Mouse (Mus musculus): Measurements from ENCODE around the gene Nav2.

The Nav2 gene

DNA sequence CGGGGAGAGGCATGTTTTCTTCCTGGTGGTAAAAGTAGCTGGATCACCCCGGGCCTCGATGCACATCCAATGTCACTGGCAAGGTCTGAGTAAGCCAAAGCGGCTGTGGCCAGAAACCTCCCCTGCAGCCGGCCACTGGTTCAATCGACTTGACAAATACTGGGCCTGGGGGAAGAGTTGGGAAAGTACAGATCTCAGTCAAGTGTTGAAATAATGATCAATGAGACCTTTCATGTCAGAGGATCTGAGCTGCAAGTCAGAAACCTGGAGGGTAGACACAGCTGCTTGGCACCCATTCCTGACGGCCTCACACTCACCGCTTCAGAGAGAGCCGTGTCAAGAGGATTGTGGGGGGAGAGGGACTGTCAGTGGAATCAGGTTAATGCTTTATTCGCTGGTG lies 548.9 kb downstream of the Nav2 start:
- DNase-seq: peak in 1 of 2 experiments; percentile 18

DNA sequence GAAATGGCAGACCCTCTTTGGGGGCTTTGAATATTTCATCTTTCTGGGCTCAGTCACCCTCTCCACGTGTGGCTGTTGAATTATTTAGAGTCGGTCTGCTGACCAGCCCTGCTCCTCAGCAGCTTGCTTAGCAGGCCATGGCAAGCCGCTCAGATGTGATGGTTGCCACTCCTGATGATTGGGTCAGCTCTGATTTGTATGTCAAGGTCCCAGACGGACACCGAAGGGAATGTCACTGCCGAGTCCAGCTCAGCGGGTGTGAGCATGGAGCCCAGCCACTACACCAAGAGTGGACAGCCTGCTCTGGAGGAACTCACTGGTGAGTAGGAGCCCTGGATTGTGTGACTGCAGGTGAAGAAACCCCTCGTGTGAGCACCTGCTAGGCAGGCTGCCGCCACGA lies 549.4 kb downstream of the Nav2 start:
- DNase-seq: no peak

DNA sequence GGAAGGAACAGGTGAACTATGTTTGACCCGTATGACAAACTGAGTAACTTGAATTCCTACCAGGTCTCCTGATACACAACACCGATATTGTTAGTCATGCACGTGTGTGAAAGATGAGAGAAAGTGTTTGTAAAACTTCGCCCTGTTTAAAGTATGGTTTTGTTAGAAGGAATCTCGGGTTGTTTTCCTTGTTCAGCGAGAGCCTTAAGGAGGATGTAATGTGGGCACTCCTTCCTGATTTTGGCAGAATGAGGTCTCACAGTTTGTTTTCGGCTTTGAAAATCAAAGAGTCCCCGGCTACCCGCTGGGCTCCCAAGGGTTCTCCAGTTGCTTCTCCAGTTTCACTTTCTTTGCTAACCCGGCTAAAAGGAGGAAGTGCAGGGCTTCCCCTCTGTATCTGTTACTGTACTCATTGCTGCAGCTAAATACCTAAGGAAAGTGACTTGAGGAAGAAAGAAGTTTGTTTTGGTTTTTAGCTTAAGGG lies 553.9 kb downstream of the Nav2 start:
- DNase-seq: peak in 1 of 2 experiments; percentile 36

DNA sequence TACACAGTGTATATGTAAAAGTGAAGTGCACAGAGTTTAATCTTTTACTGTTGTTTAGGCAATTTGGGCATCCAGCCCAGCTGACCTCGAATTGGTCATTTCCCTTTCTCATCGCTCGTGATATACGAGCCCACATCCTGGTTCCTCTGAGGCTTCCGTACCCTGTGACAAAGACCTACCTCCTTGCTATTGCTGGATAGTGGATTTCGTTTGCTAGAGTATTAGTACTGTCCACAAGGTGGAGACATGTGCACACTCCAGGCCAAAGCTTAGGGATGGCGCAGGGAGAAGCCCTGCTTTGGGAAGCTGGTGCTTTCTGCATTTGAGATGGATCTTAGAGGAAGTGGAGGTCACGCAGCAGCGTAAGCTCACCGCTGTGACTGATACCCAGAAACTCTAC lies 559.3 kb downstream of the Nav2 start:
- DNase-seq: peak; percentile 64 to 66

DNA sequence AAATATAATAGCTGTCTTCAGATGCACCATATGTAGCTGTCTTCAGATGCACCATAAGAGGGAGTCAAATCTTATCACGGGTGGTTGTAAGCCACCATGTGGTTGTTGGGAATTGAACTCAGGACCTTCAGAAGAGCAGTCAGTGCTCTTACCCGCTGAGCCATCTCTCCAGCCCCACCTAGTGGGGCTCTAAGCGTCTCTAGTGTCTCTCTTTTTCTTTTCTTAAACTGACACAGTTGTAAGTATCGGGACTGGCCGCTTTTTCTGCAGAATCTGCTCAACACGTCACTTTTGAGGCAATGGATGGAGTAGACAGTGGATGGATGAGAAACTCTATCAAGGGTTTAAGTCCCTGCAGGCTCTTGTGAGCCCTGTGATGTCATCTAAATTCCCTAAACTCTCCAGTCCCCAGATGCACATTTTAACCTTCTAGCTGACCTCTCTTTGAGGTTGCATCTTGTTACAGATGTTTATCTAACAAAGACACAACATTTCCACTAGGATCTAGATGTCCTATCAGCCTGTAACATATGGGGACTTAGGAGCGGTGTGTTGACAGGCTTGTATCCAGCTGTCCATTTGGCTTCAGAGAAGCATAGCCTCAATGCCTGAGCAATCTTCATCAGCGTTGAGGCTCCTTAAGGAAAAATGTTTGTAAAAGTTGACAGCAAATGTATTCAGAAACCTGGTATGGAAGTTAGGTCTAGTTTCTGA lies 560.1 kb downstream of the Nav2 start:
- DNase-seq: no peak

DNA sequence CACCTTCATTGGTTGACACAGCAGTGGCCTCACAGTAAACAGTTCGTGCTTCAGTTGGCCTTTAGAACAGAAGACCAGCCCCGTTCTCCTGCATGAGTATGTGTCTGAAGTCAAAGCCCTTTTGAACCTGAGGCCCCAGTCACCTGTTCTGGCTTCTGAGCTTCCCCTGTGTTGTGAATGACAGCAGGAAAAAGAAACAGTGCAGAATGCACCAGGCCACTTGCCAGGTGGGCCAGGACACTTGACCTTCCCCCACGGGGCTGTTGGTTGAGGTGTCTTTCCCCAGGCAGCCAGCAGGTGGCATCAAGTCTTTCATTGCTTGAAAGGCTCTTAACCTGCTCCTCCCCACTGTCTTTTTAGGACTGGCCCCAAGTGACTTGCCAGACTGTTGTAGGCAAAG lies 562.8 kb downstream of the Nav2 start:
- peak; percentile 79 to 88 for DNase-seq

DNA sequence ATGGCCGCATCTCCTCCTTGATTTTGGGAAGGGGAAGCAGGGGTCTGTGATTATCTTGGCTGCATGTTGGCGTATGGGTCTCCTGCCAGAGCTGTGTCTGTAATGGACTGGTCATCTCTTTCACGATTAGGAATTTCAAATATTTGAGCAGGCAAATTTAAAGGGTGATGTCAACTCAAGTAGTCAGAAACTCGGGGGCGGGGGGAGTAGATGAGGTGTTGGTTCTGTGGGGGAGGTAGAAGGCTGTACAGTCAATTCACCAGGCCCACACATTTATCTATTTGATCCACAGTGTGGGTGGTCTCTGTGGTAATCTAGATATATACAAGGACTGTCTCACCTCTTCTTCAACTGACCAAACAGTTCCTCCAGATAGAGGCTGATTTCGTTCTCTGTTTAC lies 566.8 kb downstream of the Nav2 start:
- DNase-seq: no peak

DNA sequence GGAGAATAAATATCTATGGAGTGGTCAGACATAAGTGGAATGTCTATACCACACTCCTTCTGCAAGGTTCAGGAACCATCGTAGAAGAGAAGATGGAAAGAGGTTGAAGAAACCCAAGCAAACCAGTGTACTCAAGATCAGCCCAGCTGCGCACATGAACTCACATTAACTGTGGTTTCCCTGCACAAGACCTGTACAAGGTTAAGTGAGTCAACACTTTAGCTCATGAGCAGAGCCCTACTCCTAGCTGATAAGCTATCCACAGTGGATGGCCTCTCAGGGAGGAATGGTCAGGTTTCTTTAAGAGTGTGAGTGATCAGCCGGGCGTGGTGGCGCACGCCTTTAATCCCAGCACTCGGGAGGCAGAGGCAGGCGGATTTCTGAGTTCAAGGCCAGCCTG lies 567.6 kb downstream of the Nav2 start:
- no peak for DNase-seq

DNA sequence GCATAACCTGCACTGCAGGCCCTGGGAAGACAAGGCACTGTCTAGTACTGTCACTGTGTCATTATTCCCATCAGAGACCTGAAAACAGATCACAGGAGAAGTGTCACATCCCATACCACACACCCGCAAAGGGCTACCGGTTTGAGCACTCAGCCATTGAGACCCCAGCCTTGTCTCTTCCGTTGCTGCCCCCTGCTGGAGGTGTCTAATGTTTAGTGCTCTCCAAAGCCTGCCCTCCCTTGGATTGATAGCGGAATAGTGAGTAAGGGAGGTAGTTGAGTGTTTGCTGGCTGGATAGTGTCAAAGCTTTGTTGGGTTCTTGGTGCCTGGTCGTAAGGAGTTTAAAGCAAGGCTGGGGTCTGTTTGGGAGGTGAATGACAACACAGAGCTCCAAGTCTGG lies 568.1 kb downstream of the Nav2 start:
- DNase-seq: peak; percentile 51 to 82

DNA sequence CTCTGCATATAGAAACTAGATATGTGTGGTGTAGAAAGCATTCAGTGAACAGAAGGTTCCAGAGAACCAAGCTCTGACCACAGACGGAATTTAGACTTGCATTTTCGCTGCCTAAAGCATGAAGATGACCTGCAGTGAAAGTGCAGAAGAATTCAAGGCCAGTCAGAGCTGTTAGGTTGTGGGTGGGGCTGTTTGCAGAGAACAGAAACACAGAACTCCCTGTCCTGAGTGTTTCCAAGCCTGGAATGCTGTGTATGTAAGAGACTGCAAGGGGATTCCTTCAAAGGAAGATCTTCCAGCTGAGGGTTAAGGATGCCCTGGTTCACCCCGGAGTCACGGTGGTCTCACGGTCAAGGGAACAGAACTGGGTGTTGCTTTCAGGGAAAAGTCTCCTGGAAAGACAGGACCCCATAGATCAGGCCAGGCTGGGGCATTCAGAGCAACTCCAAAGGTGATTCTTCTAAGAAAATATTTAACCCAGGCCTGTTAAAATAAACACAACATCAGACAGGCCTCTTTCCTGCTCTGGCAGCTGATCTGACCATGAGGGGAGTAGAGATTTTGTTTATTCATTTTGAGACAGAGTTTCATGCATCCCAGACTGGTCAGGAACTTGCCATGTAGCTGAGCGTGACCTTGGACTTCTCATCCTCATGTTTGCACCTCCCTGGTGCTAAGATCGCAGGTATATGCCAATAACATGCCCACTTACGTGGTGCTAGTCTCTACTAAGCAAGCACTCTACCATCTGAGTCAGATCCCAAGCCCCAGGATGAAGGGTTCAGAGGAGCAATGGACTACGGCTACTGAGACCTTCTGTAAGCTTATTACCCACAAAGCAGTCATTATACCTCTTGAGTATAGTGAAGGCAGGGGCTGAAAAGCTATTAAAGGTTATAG lies 568.8 kb downstream of the Nav2 start:
- peak; percentile 46 to 62 for DNase-seq

DNA sequence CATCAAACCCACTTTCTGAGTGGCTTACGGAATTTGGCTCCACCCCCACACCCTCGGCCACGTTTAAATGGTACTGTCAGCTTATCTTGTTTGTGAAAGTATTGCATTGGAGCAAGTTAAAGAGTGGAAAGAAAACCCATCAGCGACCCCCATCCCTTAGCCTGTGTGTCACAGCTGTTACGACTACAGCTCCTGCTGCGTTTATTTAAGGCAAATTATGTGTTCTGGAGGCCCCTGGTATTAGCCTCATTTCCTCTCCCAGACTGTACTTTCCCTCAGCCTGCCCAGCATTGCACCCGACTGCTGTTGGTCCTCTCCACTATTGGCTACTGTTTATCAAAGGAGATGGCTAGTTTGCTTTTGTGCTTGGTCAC lies 569.4 kb downstream of the Nav2 start:
- no peak for DNase-seq

DNA sequence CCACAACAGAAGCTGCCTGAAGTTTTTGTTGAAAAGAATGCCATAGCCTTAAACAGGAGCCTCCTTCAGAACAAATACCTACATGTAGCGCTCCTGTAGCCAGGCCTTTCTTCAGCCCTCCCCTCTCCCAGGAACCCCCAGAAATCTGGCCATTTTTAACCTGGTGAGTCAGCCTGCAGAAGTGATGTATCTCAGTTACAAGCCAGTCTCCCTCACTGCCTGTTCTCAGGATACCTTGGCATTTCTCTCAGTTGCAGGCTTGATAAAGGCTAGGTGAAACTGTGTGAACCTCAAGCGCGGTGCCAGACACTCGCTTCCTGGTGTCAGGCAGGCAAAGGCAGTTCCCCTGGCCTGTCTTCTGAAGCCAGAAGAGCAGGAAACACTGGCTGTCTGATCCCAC lies 570.4 kb downstream of the Nav2 start:
- no peak for DNase-seq

DNA sequence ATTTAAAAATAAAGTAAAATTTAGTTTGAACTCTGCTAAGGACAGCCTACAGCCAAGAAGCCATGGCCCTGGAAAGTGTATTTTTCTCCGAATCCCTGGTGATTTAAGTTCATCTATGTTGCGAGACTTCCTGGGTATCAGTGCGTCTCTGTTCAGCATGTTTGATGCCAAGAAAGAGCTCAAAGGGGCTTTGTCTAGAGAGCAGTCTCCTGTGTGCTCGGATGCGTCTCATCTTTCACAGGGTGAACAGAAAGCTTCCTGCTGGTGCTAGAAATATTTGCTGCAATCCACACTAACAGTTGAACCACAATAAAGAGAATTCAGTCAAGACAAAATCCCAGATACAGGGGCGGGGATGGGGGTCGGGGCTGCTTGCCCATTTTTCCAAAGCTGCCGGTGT lies 572.4 kb downstream of the Nav2 start:
- DNase-seq: no peak

DNA sequence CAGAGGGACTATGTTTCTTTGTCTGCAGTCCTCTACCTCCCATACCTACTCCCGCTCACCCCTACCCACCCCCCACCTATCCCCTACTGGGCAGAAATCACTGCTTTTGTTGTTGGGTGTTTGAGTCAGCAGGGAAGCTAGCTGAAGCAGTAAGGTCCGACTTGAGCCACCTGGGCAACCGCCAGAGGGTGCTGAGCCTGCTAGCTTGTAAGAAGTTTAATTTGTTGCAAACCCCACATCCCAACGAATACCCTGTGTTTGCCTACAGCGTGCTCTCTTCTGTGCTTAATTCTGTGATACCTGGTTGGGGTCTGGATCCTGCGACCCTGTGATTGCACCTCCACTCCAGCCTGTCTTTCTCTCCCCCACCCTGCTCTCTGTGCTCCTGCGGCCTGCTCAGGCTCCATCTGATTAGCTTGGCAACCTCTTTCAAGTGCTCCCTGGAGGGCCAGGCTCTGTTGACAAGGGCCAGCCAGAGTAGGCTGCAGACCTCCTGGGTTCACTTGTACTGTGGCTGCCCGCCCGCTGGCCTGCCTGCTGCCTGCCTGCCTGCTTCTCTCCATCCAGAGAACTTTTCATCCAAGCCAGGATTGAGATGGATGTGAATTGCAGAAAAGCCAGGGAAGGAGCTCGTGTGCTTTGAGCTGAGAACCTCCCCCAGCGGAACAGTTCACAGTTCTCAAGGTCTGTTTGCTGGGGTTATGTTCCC lies 575.7 kb downstream of the Nav2 start:
- peak; percentile 74 to 82 for DNase-seq

DNA sequence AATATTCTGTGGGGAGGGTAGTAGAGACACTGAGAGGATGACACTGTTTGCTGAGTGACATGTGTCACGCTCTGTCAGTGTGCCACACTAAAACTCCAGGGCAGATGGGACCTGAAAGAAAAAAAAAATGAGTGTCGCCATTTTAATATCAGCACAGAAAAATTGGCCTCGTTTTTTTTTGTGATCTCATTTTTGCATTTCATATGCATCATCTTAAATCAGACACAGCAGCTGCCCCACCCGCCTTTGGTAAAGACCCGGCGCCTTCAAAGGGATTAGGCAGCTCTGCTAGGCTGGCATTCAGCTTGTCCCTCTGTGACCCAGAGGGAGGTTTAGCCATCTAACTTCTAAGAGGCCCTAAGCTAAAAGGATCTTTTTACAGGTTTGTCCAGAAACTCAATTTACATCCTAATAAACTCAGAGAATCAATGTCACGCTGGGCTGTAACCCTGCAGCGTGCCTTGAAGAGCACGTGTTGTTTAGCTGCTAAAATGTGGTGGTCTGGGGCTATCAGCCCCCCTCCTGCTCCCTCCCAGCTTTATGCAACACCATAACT lies 576.9 kb downstream of the Nav2 start:
- no peak for DNase-seq

DNA sequence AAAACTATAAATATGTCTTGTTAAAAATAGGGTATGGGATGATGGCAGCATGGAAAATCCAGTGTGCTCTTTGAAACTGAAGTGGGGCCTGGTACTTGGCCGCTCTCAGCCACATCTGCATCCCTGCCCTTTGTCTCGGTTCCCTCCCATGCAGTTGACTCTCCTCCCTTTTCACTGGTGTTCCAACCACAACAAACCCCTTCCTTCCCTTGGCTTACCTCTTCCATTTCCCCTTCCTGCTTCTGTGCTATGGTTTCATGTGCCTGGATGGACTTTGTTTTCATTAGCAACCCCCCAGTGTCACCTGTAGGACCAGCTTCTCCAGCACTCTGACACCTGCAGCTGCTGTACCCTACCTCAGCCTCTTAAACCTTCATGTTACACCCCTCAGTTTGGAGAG lies 578.8 kb downstream of the Nav2 start:
- no peak for DNase-seq

DNA sequence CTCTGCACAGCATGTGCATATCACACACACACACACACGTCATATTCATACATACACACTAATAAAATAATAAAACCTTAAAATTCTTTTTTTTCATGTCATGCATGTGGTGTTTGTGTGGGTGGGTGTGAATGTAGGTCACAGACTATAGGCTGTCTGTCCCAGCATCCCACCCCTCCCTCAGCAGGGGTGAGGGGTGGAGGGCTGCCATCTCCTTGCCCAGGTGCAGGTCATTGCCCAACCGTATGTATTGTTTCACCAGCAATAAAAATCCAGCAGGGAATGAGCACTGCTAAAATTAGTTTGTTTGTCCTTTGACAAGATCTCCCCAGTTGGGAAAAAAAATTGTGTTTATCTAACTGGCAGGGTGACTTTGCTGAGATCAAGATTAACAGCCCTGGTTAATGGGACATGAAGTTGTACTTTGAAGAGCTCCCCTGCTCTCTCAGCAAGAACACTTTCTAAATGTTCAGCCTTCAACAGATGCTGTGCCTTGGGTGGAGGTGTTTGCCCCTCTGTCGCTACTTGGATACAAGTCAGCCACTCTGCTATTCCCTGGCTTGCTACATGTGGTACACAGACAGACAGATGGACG lies 580.1 kb downstream of the Nav2 start:
- peak in 1 of 2 experiments; percentile 66 for DNase-seq

DNA sequence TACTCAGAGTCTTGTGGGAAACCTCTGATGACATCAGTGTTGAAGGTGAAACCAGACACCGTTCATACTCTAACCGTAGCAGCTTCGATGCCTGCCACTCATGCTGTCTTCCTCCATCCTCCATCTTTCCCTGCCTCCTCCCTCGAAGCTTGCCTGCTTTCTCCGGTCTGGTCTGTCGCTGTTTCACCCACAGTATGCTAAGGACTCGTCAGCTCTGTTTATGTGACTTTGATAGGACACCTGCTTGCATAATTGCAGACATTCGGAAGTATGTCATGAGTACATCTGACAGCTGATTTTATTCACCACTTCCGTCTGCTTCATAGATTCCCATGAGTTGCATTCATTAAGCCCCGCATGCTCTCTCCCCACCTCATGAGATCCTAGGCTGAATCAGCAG lies 582.3 kb downstream of the Nav2 start:
- DNase-seq: no peak

DNA sequence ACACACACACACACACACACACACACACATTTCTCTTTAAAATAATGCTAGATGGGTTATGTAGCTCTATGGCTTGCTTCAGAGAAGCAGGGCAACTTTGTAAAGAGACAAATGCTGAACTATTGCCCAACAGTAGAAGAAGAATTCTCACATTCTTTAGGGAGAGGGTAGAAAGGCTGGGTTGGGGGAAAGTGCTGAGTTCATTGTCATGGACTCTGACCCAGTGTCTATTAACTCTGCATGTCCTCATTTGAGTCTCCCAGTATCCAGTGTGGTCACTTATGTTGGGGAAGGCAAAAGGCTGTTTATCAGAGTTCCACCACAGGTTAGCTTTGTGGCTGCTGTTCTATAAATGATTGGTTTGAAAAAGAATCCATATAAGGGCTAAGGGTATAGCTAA lies 584.1 kb downstream of the Nav2 start:
- peak in 1 of 2 experiments; percentile 57 for DNase-seq

DNA sequence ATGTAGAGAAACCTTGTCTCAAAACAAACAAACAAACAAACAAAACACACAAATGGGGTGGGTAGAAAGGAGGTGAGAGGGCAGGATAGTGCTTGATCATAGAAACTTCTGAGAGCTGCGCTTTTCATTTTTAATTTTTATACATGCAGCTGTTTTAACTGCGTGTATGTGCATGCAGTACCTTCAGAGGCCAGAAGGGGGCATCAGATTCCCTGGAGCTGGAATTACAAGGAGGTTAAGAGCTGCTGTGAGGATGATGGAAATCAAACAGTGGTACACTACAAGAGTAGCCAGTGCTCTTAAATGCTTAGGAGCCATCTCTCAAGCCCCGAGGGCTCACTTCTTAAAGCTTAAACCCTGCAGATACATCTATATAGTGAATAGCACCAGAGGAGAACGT lies 584.7 kb downstream of the Nav2 start:
- DNase-seq: peak in 1 of 2 experiments; percentile 78

DNA sequence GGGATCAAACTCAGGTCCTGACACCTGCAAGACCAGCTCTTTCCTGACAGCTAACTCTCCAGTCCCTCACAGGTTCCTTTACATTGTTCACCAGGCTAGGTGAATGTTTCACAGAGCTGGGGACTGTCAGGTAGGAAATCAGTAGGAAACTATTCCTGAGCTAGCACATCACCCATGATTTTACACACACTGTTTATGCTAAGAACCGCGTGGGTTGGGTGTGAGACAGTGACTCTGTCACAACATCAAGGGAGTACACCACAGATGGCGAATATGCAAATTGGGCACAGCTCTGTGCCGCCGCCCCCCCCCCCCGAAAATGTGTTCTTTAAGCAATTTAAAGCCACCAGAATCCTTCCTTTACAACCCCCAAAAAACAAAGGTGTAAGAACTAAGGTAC lies 586.1 kb downstream of the Nav2 start:
- DNase-seq: no peak

DNA sequence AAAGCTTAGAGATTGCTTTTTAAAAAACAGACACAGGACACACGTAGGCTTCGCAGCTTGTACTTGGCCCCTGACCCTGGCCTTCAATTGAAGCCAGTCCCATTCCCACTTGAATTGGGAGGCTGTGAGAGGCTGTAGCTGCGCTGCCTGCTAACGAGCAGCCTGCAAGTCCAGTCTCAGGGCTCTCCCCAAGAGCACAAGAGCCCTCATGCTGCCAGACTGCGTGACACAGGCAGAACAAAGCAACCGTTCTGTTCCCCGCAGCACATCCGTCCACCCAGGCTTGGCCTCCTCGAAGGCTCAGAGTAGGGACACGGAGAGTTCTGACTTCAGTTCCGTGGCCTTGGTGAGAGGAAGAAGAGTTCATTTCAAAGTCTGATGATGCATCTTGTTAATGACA lies 587.6 kb downstream of the Nav2 start:
- no peak for DNase-seq

Measured in kidney, postnatal 36 days (tissue).